Mouse (Mus musculus) intestine, embryonic 14.5 days (tissue): Measurements from ENCODE around the gene Trim43b. TPM values are rescaled to one million over a fixed set of nuclear protein-coding genes. Genes with fewer than 3 reads are reported as not detected.
"Not testable (repeated sequence)": the region's sequence is repeated elsewhere in the genome, so short reads cannot be mapped to it uniquely, and the experiment has no call there.

Experiments used
- ATAC-seq: fragments of 200-750 bp; cut with Nextera tagmentation; replicated peaks from 2 replicates; pipeline ENCODE4 v1.8.0; 2017; ENCODE audit warnings: low read depth, moderate number of reproducible peaks, moderate TSS enrichment, moderate library complexity; ENCODE audit not compliant: low FRiP score, low TSS enrichment
- DNase-seq: peaks from one replicate; pipeline ENCODE4 v3.0.0-alpha.2; 2018; ENCODE audit warnings: low spot score
- H3K27ac ChIP-seq: fragments of 300-500 bp; sonication (generic); 2 replicates; pipeline ENCODE4 v1.5.1; 2014; ENCODE audit warnings: low read depth, mild to moderate bottlenecking, control low read depth
- H3K27me3 ChIP-seq: fragments of 300-500 bp; sonication (generic); replicated peaks from 2 replicates; pipeline ENCODE4 v1.6.1; 2014; ENCODE audit warnings: low read length, control low read depth; ENCODE audit not compliant: control insufficient read depth, insufficient read depth
- H3K36me3 ChIP-seq: fragments of 300-500 bp; sonication (generic); 2 replicates; pipeline ENCODE4 v1.6.1; 2014; ENCODE audit warnings: low read length, control low read depth; ENCODE audit not compliant: control insufficient read depth, insufficient read depth
- H3K4me1 ChIP-seq: fragments of 300-500 bp; sonication (generic); replicated peaks from 2 replicates; pipeline ENCODE4 v1.6.1; 2014; ENCODE audit warnings: low read length, control low read depth, mixed read lengths; ENCODE audit not compliant: control insufficient read depth, insufficient read depth
- H3K4me2 ChIP-seq: fragments of 300-500 bp; sonication (generic); 2 replicates; pipeline ENCODE4 v1.6.1; 2014; ENCODE audit warnings: low read length
- H3K4me3 ChIP-seq: fragments of 300-500 bp; sonication (generic); 2 replicates; pipeline ENCODE4 v1.5.1; 2014; ENCODE audit warnings: low read depth, low read length, control low read depth, mixed read lengths
- H3K9ac ChIP-seq: fragments of 300-500 bp; sonication (generic); 2 replicates; pipeline ENCODE4 v1.6.1; 2014; ENCODE audit warnings: mild to moderate bottlenecking, low read length
- H3K9me3 ChIP-seq: fragments of 300-500 bp; sonication (generic); 2 replicates; pipeline ENCODE4 v1.6.1; 2016; ENCODE audit warnings: low read length, control low read depth; ENCODE audit not compliant: control insufficient read depth
- WGBS: fragments of 180-500 bp; shearing (Covaris S2); extraction: QIAGEN DNeasy Blood & Tissue Kit; methylation state at CpG from one replicate; pipeline ENCODE4 v1.1.7; 2014; 5-methylcytosine and 5-hydroxymethylcytosine counted together
- polyA plus RNA-seq: library from polyadenylated mRNA; unstranded; fragments of >200 nt; fragmentation: Nextera tagmentation; extraction: Ambion mirVana; gene quantifications from 2 replicates; pipeline ENCODE4 v1.2.1, GENCODE M21; 2014

Gene Trim43b
- not detected in 2 replicates for polyA plus RNA-seq

- H3K4me1 ChIP-seq, H3K27me3 ChIP-seq, ATAC-seq, H3K4me2 ChIP-seq, H3K9me3 ChIP-seq, H3K4me3 ChIP-seq, H3K27ac ChIP-seq, H3K9ac ChIP-seq, H3K36me3 ChIP-seq, DNase-seq: not testable (repeated sequence)
- 60% methylated on average over 1 of the region's 2 CpGs for WGBS
Measured at GRCm38 (mm10) chr9:89092735-89093134, at the start of gene Trim43b. Gene Trim43b (minus strand): TSS chr9:89092835.

GRCm38 (mm10) chr9:89104576-89104975 lies 11.9 kb upstream of the Trim43b start:
- H3K27me3 ChIP-seq, ATAC-seq, H3K9me3 ChIP-seq, H3K4me3 ChIP-seq, DNase-seq, H3K4me1 ChIP-seq, H3K9ac ChIP-seq, H3K27ac ChIP-seq, H3K4me2 ChIP-seq, H3K36me3 ChIP-seq: not testable (repeated sequence)
- 95% methylated on average over 7 of the region's 7 CpGs for WGBS

- not testable (repeated sequence) for H3K36me3 ChIP-seq, H3K4me2 ChIP-seq, H3K9me3 ChIP-seq, H3K27ac ChIP-seq, H3K4me1 ChIP-seq, DNase-seq, ATAC-seq, H3K9ac ChIP-seq, H3K4me3 ChIP-seq, H3K27me3 ChIP-seq
- 90% methylated on average over 13 of the region's 13 CpGs for WGBS
Measured at GRCm38 (mm10) chr9:89086746-89087145, 5.9 kb downstream of the Trim43b start.

- H3K4me3 ChIP-seq, H3K27ac ChIP-seq, H3K4me2 ChIP-seq, ATAC-seq, H3K9ac ChIP-seq, H3K4me1 ChIP-seq, H3K36me3 ChIP-seq, H3K27me3 ChIP-seq, H3K9me3 ChIP-seq, DNase-seq: not testable (repeated sequence)
- WGBS: 73% methylated on average over 10 of the region's 10 CpGs
Measured at GRCm38 (mm10) chr9:89079637-89080036, 13.0 kb downstream of the Trim43b start.

- not testable (repeated sequence) for DNase-seq, H3K36me3 ChIP-seq, H3K9me3 ChIP-seq, H3K9ac ChIP-seq, H3K27ac ChIP-seq, H3K4me1 ChIP-seq, H3K4me2 ChIP-seq, H3K27me3 ChIP-seq, ATAC-seq, H3K4me3 ChIP-seq
- WGBS: 88% methylated on average over 1 of the region's 5 CpGs
Measured at GRCm38 (mm10) chr9:89076508-89076907, 16.1 kb downstream of the Trim43b start.

- DNase-seq, H3K4me2 ChIP-seq, H3K36me3 ChIP-seq, H3K4me3 ChIP-seq, ATAC-seq, H3K9me3 ChIP-seq, H3K4me1 ChIP-seq, H3K9ac ChIP-seq, H3K27me3 ChIP-seq, H3K27ac ChIP-seq: not testable (repeated sequence)
- 87% methylated on average over 2 of the region's 6 CpGs for WGBS
Measured at GRCm38 (mm10) chr9:89067143-89067501, 25.5 kb downstream of the Trim43b start.

- H3K4me3 ChIP-seq, H3K9me3 ChIP-seq, H3K9ac ChIP-seq, H3K27ac ChIP-seq, H3K36me3 ChIP-seq, H3K4me2 ChIP-seq, H3K4me1 ChIP-seq, H3K27me3 ChIP-seq: not testable (repeated sequence)
- ATAC-seq (peak; percentile 95), DNase-seq (peak; percentile 50)
- 61% methylated on average over 37 of the region's 44 CpGs for WGBS
Measured at GRCm38 (mm10) chr9:89066378-89067142, 26.1 kb downstream of the Trim43b start.
